Mouse (Mus musculus) hindlimb bud, embryonic 11.5 days (tissue): Measurements from ENCODE around the gene Cct3.
"Not testable (repeated sequence)": the region's sequence is repeated elsewhere in the genome, so short reads cannot be mapped to it uniquely, and the experiment has no call there.

ENCODE experiments used
- DNase-seq: peaks from one replicate; pipeline ENCODE4 v3.0.0-alpha.2; 2012; ENCODE audit warnings: low read depth, low spot score; ENCODE audit errors: extremely low spot score

Gene Cct3

GRCm38 (mm10) chr3:88296561-88297318 is at the start of gene Cct3, which contains the start of gene Tsacc:
TSS of gene Cct3 (plus strand) at chr3:88297116.
TSS of gene Tsacc (minus strand) at chr3:88296999.
- peak; percentile 99 for DNase-seq

DNA sequence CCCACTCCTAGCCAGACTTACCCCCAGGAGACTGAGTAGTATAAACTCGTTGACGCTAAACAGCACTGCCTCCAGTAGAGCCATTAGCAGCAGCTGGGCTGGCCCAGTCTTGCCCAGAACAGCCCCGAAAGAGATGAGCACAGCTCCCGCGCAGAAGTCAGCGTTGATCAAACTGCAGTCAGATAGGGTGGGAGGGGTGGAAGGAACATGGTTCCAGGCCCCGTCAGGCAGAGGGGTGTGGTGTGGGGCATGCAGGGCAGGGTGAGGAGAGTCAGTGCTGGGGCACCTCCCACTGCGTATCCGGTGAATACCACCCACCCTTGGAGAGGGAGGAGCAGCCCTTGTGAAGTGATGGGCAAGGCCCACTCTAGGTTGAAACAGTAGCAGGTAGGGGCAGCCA is 49.2 kb upstream of the Cct3 start:
- no peak for DNase-seq

- no peak for DNase-seq
Measured at GRCm38 (mm10) chr3:88248406-88248805, 48.5 kb upstream of the Cct3 start.

GRCm38 (mm10) chr3:88252739-88253138 is 44.2 kb upstream of the Cct3 start:
- DNase-seq = no peak

DNA sequence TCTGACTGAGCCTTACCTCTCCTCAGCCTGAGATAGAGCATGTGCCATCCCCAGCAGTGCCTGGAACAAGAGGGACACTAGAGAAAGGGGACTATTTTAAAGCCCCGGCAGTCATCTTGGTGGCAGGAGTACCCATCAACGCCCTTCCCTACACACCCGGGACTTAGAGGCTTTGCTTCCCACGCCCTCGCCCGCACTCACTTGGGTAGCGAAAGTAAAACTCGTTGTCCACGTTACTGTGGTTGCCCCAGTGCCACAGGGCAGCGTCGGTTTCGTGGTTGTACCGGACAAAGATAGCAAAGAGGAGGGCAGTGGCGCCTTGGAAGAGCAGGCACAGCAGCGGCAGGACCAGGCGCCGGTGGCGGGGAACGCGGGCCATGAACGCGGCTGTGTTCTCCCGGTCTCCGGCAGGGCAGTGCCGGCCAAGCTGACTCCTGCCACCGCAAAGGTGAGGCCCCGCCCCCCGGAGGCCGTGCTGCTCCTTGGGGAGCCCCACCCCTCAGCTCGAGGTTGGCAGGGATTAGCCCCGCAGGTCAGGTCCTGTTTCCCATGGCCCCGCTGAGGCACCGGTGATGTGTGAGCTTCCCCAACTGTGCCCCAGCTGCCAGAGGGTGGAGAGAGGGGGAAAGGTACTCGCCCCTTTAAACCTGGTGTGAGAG is 42.5 kb upstream of the Cct3 start, which contains the start of gene Rhbg:
Gene Rhbg, minus strand, starts transcription at position 442 of the 659 bp plus-strand sequence.
- DNase-seq = no peak

- no peak for DNase-seq
Measured at GRCm38 (mm10) chr3:88255950-88256349, 41.0 kb upstream of the Cct3 start.

- no peak for DNase-seq
Measured at GRCm38 (mm10) chr3:88256382-88256781, 40.5 kb upstream of the Cct3 start.

DNA sequence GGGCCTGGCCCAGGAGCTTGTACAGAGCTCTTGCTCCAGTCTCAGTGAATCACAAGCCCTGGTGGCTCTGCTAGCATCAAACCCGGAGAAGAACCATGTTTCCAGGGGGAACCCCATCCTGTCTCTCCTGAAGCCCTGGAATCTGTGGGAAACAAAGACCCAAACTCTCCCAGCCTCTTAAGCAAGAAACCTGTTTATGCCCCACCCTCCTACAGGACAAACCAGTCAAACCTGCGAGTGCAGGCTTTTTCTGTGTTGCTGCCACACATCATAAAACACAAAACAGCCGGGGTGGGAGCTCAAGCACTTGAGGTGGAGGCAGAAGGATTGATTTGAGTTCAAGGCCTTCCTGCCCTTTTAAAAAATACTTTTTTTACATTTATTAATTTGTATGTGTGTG is 34.6 kb upstream of the Cct3 start:
- no peak for DNase-seq

DNA sequence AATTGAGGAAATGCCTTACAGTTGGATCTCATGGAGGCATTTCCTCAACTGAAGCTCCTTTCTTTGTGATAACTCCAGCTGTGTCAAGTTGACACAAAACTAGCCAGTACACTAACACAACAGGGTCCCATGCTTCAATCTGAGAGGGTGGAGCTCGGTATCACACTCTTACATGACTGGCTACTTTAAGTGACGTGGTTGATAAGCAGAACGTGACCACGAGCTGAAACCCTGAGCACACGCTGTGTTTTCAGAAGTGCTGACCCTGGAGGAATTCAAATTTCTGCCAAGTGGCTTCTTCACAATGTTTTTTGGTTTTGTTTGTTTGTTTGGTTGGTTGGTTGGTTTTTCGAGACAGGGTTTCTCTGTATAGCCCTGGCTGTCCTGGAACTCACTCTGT is 28.9 kb upstream of the Cct3 start:
- DNase-seq = not testable (repeated sequence)

- DNase-seq = no peak
Measured at GRCm38 (mm10) chr3:88268991-88269390, 27.9 kb upstream of the Cct3 start.

DNA sequence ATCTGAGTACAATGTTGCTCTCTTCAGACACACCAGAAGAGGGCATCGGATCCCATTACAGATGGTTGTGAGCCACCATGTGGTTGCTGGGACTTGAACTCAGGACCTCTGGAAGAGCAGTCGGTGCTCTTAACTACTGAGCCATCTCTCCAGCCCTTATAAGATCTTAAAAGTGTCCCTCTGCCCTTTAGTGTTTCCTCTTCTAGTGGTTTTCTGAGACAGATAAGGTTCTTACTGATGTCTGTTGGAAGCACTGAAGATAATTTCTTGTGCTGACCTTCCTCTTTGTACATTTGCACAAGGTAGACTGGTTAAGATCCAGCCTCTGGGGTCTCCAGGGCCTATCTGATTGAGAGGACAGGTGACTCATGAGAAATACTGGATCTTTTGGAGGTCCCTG is 25.6 kb upstream of the Cct3 start:
- not testable (repeated sequence) for DNase-seq

DNA sequence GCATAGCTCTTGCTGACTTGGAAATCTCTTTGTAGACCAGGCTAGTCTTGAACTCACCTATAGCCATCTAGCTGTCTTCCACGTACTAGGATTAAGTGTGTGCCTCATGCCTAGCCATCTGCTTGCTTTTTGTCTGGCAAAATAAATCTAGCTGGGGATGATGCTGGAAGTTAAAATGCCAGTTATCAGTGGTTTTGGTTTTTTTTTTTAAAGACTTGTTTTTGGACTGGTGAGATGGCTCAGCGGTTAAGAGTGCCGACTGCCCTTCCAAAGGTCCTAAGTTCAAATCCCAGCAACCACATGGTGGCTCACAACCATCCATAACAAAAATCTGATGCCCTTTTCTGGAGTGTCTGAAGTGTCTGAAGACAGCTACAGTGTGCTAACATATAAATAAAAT is 25.1 kb upstream of the Cct3 start:
- DNase-seq = no peak

DNA sequence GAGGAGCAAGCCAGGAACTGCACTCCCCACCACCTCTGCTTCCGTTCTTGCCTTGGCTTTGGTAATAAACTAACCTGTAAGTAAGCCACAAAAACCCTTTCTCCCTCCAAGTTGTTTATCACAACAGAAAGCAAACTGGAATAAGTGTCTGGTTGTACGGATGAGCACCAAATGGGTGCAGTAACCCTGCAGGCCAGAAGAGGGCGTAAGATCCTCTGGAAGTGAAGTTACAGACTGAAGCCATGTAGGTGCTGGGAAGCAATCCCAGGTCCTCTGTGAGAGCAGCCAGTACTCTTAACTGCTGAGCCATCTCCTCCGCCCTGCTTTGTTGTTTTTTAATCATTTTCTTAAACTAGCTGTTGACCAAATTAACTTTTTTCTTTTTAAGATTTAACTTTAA is 22.9 kb upstream of the Cct3 start:
- no peak for DNase-seq

DNA sequence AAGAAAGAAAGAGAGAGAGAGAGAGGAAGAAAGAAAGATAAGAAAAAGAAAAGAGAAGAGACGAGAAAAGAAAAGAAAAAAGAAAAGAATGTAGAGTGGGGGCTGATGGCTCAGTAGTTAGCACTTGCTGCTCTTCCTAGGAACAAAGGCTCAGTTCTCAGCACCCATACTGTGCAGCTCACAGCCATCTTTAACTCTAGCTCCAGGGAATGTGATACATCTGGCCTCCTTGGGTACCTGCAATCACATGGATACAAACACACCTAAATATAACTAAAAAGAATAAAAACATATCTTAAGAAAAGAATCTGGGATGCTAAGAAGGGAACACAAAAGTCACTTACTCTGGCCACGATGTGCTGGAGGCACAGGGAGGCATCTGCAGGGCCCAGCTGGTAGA is 20.8 kb upstream of the Cct3 start:
- DNase-seq = no peak

DNA sequence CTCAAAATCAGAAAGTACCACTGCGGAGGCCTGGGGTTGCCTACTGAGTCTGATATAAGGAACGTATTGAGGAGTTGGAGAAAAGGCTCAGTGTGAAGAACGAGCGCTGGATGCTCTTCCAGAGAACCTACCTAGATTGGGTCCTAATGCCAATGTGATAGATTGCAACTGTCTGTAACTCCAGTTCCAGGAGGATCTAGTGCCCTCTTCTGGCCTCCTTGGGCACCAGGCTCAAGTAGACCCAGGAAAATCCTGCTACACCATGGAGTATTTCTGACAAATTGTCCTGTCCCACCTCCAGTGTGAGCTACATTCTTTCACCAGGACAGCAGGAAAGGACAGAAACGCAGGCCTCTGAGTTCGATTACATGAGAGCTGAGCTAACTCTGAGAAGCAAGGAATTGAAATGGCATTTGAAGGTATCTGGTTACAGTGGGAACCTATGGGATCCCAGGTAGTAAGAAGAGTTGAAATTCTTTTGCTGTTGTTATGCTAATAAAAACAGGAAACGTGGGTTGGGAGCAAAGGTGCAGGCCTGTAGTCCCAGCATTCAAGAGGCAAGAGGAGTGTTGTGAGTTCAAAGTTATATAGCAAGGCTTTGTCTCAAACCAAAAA is 20.3 kb upstream of the Cct3 start:
- DNase-seq = no peak

DNA sequence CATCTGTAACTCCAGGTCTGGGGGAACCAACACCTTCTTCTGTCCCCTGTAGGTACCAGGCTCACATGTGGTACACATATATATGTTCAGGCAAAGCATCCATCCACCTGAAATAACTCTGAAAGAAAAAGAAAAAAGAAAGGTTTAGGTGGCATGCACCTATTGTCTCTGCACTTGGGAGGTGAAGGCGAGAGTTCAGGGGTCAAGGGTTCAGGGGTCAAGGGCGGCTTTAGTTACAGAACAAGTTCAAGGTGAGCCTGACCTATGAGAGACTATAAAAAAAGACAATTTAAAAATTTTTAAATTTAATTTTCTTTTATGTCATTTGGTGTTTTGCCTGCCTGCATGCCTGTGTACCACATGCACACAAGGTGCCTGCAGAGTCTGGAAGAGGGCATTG is 16.9 kb upstream of the Cct3 start:
- DNase-seq = no peak

DNA sequence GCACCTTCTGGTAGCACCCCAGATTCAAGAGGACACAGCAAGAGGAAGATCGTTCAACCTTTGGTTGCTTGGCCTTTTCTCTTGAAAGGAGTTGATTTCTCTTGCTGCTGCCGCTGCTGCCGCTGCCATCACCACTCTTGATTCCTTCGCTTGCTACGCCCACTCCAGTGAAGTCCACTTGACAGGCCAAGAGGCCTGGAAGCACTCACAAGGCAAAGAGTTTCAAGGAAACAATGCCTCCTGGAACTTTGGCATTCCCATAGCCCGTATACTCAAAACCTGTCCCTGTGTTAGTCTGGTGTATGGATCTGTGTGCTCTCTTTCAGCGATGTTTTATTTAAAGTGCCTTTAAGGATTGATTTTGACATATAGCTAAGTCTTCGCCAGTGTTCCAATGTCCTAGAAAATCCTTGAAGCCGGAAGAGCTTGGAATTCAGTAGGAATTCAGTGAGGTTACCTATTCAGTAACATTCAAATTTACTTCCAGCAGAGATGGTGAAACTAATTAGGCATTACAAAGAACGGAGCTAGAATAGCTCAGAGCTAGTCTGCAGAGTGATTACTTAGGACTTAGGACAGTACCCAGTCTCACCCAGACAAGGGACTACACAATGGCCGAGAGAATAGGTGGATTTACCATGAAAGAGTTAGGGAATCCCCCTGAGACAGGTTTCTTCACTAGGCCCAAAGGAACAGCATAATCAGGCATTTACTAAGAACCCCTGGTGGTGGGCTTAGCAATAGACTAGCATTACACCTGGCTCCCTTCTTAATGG is 15.6 kb upstream of the Cct3 start:
- DNase-seq = not testable (repeated sequence)

GRCm38 (mm10) chr3:88284815-88285564 is 11.9 kb upstream of the Cct3 start:
- not testable (repeated sequence) for DNase-seq

- not testable (repeated sequence) for DNase-seq
Measured at GRCm38 (mm10) chr3:88285565-88285895, 11.4 kb upstream of the Cct3 start.

- DNase-seq = no peak
Measured at GRCm38 (mm10) chr3:88287110-88287509, 9.8 kb upstream of the Cct3 start, which contains the start of gene Gm38392. TSS of gene Gm38392 (minus strand) at chr3:88287210.
